Mouse (Mus musculus): Measurements from ENCODE around the gene Pla2g4c.

- TF ChIP-seq CTCF (IDR thresholded peaks at IDR 0.05; ENCODE audit: low read depth), result no peak
- TF ChIP-seq EP300 (optimal IDR thresholded peaks at IDR 0.05), result no peak
These were observed 10.3 kb upstream of the Pla2g4c start for GRCm38 (mm10) chr7:13314095-13314597.
